Mouse (Mus musculus): ENCODE measurements around the gene Ly6g5c.
"Not testable (repeated sequence)": the region's sequence is repeated elsewhere in the genome, so short reads cannot be mapped to it uniquely, and the experiment has no call there.

The Ly6g5c gene

DNA sequence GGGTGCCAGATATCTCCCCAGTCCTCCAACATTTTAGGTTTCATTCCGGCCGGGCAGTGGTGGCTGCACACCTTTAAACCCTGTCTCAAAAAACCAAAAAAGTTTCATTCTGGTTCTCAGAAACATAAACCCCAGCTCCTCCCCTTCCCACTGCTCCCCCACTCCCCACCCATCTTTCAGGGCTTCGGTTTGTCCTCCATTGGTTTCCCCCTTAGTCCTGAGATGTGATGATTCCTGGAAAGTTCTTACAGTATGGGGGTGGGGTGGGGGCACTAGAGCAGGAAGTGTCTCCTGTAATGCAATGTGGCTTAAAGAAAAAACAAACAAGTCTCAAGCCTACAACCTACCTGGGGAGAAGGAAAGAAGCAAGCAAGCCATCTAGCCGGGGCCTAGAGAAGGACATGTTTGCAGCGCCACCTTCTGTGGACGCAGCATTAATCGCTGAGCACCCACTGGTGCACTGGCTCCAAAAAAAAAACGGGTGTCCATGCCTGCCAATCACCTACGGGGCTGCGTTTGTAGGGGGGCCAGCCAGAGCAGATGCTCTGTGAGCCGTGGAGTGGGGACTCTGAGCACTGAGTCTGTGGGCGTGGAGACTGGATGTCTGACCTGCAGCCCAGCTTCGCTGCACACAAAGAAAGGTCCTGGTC, 2.2 kb upstream of the Ly6g5c start:
- no peak for DNase-seq (ENCODE audit: extremely low read depth, low read depth, low spot score)

DNA sequence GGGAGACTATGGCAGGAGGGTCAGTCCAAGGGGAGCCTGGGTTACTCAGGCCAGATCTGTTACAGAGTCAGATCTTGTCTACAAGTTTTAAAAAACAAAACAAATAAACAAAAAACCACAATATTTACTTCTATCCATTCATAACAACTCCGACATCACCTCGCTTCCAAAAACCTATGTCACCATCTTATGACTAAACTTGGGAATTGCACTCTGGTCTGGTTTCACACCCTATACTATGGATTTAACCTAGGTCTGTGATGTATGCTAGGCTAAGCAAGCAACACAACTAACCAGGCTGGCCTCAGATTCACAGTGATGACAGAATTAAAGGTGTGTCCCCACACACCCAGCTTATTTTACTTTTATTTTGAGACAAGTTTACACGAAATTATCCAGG, 1.6 kb upstream of the Ly6g5c start:
- no peak for DNase-seq (ENCODE audit: extremely low read depth, low read depth, low spot score)

DNA sequence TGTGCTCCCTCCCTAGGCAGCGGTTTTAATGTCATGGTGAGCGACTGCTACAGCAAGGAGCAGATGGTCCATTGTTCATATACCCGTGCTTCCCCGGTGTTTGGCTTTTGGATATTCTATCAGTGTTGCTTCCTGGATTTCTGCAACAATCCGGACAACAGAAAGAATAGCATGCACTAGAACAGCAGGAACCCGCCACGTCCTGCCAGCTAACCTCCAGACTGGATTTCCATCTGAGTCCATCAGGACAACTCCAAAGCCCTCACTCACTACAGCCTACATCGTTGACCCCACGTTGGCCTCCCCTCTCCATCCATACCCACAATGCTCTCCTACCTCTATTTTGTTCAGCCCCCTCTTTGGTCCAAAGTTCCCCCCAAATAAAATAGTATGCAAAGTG, 3.7 kb downstream of the Ly6g5c start:
- no peak for DNase-seq (ENCODE audit: extremely low read depth, low read depth, low spot score)

DNA sequence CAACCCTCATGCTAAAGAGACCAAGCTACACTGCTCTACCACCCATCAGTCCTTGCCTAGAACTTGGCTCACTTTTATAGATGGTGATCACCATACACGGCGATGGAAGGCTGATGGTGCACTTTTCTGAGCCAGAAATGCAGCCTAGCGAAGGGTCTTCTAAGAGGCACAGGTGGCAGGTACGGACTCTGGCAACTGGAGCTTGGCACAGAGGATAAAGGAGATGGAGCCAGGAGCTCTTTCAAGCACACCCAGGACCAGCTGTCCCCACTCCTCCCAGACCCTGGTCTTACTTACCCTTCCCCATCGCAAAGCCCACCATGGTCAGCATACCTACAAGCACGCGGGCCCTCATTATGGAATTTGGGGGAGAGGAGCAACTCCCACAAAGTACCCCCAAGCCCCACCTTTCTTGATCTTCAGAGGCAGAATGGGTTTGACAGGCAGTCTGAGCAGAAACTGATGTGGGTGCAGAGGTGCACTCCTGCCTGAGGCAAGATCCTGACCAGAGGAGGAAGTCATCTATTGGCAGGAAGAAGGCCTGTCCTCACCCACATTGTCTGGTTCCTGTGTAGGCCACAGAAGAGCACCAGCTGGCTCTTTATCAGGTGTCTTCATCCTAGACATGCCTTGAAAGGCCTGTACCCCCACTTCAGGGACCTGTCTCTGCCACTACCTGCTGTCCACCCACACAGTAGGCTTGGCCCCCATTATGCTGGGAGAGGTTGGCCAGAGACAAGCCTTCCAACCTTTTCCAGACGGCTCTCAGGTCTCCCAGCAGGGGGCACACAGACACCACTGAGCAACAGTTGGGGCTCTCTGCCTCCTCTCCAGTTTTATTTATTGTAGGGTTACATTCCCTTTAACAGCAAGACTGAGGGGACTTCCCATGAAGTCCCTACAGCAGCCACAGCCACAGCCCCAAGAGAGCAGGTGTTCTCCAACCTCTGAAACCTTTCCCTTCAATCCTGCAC, 7.3 kb downstream of the Ly6g5c start, which contains the start of gene Ly6g5b:
TSS of gene Ly6g5b (minus strand) at position 383 of the 974 bp plus-strand sequence.
- DNase-seq (ENCODE audit: extremely low read depth, low read depth, low spot score) = no peak

DNA sequence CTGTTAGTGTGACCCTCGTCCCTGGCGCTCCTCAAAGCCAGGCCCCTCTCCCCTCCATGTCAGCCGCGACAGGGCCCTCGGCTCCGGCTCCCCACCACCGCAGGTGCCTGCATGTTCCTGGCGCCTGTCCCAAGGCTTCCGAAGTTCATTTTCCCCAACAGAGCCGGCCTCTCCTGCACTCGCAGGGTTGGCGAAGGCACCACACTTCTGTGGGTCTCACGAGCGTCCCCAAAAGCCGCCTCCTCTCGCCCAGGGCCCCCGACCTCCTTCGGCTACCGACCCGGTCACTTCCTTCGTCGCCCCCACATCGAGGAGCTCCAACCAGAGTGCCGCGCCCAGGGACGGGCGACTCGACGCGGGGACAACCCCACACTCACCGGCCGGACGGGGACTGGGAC, 12.7 kb downstream of the Ly6g5c start:
- no peak for DNase-seq (ENCODE audit: extremely low read depth, low read depth, low spot score)

DNA sequence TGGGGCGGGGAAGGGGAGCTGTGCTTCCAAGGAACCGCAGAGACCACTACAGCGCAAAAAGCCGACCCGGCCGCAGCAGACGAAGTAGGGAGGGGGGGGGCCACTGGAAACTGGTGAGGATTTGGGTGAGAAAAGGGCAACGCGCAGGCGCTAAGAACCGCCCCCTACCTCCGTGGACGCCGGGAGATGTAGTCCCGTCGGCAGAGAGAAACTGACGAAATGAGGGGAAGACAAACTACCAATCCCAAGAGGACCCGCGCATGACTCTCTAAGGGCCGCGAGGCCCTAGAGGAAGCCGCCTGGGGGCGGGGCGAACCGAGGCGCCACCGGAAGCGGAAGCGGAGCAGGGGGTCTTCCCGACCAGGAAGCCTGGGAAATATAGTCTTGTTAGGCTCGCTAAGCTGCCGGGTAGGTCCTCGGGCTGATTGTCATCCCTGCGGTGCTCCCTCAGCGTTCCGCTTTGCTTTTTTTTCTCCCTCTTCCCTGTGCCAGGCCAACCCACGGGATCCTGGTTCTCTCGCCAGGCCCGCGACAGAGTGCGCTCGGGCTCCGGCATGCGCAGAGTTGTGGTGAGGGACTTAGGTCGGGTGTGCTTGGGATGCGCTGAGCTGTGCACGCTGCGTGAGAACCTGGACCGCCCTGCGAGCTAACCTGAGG, 13.2 kb downstream of the Ly6g5c start, which contains the start of gene Gpank1:
TSS of gene Gpank1 (plus strand) at position 313 of the 657 bp plus-strand sequence.
- DNase-seq (ENCODE audit: extremely low read depth, low read depth, low spot score) = peak; percentile 84

DNA sequence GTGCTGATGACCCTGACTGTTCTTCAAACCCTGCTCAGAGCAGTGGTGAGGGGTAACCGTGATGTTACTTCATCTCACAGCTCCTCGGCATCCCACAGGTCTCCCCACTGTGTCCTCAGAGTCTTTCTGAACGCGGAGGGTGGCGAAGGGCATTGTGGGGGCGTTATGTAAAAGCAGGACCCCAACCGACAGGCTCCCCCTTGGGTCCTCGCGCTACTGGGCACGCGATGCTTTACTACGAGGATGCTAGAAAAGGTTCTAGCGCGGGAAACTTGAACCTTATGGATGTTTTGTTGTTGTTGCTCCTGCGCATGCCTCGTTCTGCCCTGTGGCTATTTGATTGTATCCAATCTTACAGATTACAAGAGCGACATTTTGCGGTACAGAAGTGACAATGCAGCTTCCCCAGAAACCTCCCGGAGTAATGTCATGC, 13.8 kb downstream of the Ly6g5c start, which contains the start of gene Csnk2b:
TSS of gene Csnk2b (minus strand) at position 183 of the 433 bp plus-strand sequence.
- DNase-seq (ENCODE audit: extremely low read depth, low read depth, low spot score) = no peak

DNA sequence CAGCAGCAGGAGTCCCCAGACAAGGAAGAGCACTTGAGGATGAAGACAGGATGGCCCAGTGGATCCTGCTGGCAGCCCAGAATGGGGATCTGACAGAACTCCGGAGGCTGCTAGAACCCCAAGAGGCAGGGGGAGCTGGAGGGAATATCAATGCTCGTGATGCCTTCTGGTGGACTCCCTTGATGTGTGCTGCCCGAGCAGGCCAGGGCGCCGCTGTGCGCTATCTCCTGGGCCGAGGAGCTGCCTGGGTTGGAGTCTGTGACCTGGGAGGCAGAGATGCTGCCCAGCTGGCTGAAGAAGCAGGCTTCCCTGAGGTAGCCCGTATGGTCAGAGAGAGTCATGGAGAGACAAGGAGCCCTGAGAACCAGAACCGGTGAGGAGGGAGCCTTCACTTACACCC, 15.2 kb downstream of the Ly6g5c start:
- DNase-seq (ENCODE audit: extremely low read depth, low read depth, low spot score) = not testable (repeated sequence)

DNA sequence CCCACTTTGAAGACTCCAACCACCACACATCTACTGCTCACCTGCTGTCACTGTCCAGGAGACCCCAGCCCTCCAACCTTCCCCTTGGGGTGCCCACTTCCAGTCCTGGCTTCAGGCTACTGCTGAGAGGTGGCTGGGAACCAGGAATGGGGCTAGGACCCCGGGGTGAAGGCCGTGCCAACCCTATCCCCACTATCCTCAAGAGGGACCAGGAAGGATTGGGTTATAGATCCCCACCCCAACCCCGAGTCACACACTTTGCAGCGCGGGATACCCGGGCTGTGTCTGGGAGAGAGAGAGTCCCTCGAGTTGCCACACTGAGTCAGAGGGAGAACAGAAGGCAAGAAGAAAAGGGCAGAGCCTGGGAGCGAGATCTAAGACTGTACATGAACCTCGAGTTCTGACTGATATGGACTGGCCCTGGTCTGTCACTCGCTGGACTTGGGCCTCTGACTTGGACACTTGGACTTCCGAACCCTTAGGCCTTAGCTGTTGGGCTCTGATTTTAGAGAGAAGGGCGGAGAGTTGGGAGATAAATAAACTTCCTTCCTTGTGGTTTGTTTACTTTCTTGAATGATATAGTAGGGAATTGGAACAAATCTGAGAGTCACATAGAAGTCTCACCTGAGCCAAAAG, 16.3 kb downstream of the Ly6g5c start:
- DNase-seq (ENCODE audit: extremely low read depth, low read depth, low spot score) = not testable (repeated sequence)

DNA sequence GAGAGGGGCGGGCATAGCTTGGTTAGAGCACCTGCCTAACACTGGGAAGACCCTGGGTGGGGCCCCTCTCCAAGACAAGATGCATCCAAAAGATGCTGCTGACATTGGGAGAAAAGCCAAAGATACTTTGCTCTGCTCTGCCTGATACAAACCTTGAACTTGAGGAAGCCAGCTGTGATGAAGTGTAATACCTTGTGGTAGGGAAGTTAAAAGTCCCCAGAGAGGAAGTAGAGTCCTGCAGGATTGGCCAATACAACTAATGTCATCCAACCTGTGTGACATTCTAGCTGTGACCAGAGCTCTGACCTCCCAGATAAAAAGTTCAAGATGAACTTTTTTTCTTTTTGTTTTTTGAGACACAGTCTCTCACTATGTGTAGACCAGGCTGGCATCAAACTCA, 17.0 kb downstream of the Ly6g5c start:
- DNase-seq (ENCODE audit: extremely low read depth, low read depth, low spot score) = no peak

DNA sequence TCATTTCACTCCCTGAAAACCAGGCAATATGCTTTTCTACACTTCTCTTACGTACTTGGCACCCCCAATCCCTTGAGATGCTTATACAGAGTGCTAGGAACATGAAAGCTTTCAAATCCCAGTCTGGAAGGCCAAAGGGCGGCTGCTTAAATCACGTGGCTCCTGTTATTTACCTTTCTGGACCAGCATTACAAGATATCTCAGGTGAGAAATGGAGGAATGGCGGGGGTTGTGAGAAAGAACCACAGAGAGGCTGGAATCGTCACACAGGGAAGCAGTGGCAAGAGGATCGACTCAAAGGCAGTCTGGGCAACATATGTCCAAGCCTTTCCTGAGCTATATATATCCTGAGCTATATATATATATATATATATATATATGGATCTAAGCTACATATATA, 17.5 kb downstream of the Ly6g5c start:
- no peak for DNase-seq (ENCODE audit: extremely low read depth, low read depth, low spot score)

DNA sequence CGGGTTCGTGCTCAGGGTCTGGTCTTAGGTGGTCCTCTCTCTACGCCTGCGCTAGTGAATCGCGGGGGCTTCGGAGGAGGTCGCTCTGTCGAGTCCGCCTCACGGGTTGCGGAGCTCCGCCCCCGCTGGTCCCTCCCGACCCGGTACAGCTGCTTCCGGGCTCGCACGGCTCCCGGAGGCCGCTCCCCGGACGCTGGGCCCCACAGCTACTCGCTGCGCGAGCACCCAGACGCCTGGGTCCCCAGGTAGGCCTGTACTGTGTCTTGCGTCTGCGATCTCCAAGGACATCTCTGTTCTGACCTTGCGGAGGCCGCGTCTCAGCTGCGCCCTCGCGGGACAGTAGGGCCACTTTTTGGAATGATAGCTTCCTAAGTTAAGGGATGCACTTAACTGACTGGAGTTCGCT, 18.1 kb downstream of the Ly6g5c start, which contains the start of gene D17H6S53E:
TSS of gene D17H6S53E (plus strand) at position 168 of the 406 bp plus-strand sequence.
- DNase-seq (ENCODE audit: extremely low read depth, low read depth, low spot score) = no peak

DNA sequence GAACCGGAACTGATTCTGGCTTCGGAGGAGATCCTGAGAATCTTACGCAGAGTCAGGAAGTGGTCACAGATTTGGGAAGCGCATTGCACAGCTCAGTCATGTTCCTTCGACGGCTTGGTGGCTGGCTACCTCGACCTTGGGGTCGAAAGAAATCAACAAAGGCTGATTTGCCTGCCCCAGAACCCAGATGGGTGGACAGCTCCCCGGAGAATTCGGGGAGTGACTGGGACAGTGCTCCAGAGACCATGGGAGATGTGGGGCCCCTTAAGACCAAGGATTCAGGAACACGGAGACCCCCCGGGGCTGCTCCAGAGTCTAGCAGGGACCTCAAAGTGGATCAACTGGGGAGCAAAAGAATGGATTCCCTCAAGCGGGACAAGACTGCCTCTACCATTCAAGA, 18.9 kb downstream of the Ly6g5c start:
- DNase-seq (ENCODE audit: extremely low read depth, low read depth, low spot score) = no peak

DNA sequence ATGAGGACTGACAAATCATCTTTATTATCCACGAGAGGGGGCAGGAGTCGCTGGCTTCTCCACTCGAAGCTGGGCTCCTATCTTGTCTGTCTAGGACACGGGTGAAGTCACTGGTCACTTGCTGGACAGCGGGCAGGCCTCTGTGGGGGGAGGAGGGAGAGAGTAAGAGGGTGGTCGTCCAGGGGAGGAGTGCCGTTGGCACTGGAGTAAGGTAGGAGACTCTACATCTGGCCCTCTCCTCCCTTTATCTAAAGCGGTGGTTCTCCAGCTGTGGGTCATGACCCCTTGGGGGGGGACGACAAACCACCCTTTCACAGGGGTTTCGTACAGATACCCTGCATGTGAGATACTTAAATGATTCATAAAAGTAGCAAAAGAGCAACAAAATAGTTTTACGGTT, 20.9 kb downstream of the Ly6g5c start:
- DNase-seq (ENCODE audit: extremely low read depth, low read depth, low spot score) = no peak

DNA sequence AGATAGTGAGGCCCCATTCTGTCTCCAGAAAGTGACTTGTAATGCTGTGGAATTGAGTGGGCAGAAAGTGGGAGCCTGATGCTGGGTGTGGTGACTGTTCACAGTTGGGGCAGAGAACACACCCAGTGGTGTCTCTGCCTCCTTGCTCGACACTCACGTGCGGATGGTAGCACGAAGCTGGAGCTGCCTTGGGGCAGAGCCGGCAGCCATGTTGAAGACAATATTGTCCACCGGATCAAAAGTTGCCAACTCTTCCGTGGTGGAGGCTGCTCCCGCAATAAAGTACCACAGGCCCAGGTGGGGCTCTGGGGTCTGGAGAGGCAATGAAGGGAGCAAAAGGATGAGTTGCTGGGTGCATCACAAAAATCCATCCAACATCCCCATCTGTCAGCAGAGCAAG, 23.0 kb downstream of the Ly6g5c start:
- DNase-seq (ENCODE audit: extremely low read depth, low read depth, low spot score) = no peak

DNA sequence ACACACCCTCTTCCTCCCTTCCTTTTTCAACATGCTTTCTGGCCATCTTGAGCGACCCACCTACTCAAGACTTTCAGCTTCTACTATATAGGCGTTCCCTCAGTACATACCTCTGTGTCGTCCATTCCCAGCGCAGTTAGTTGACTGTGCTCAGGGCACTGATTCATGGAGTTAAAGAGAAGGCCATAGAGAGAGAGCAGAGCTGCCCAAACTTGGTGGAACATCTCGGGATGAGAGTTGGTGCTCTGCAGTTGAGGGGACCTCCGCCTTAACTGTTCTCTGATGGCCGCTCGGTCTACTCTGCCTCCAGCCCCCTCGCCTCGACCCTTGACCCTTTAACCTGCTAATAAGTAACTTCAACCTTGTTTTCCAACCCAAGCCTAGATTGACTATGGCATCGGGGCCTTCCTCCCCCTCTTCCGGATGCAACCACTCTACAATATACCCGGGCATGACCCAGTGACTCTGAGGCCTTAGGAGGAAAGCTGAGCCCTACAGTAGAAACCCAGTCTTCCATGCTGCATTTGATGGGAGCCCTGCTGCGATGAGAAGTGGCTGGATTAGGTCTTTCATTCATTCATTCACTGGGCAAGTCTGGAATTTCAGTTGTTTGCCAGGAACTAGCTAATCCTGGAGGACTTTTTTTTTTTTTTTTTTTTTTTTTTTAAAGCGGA, 23.6 kb downstream of the Ly6g5c start, which contains the start of gene Apom:
TSS of gene Apom (minus strand) at position 551 of the 674 bp plus-strand sequence.
- DNase-seq (ENCODE audit: extremely low read depth, low read depth, low spot score) = no peak

DNA sequence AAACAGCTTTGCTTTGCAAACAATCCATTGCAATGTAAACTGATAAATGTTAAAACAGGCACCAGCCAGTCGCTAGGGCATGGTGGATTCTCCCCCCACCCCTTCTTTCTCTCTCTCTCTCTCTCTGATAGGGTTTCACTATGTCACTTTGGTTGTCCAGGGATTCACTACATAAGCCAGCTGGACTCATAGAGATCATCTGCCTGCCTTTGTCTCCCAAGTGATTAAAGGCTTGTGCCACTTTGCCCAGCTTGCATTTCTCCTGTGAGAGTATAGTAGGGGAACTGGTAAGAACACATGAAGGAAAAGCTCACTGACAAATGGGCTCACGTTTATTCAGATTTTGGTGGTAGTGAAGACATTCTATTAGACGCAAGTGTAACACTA, 24.1 kb downstream of the Ly6g5c start:
- DNase-seq (ENCODE audit: extremely low read depth, low read depth, low spot score) = no peak

DNA sequence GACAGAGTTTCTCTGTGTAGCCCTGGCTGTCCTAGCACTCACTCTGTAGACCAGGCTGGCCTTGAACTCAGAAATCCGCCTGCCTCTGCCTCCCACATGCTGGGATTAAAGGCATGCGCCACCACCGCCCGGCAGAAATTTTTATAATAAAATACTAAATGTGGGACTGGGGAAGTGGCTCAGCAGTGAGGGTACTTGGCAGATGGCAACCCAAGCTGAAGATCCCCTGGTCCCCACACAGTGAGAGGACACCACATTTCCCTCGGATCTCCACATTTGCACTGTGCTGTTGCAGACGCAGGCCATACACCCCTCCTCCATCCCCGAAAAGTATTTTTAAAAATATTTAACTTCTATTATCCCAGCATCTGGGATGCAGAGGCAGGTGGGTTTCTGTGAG, 25.4 kb downstream of the Ly6g5c start:
- DNase-seq (ENCODE audit: extremely low read depth, low read depth, low spot score) = no peak

DNA sequence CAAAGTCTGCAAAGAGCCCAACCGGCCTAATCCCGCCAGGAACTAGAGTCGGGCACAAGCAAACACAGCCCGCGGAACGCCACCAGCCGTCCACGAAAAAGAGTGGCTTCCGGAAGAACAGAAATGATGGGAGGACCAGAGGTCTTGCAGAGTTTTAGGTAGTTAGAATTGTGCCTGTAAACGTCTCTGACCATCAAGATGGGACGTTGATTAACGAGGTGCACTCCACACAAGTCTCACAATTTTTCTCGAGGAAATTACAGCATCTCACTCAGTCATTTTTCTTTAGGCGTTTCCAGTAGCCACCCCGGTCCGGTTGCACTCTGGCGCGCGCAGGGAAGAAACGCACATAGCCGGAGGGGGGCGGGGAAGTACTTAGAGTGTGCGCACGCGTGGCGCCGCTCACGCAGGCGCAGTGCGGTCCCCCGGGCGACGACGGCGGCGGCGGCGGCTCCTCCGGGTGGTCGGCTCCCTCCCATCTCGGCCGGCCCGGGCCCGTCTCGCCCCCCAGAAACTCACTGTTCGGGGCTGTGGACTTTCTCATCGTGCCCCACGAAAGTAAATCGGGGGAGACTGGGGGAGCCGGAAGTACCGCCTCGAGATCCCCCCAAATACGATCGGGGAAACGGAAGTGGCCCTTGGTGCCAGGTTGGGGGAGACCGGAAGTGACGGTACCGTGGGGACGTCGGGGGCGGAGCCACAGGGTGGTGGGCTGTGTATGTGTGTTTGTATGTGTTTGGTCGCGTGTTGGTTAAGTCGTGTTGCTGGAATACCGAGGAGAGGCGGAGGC, 26.9 kb downstream of the Ly6g5c start, which contains the start of gene Bag6:
TSS of gene Bag6 (plus strand) at position 378 of the 790 bp plus-strand sequence.
- no peak for DNase-seq (ENCODE audit: extremely low read depth, low read depth, low spot score)

All from fat pad, adult 2 months (tissue).